In genomic region chr10:108162297-108163020, GRCm38 (mm10) we compare ENCODE assay signal across 8 mouse cellular contexts. TPM values are rescaled to one million over a fixed set of nuclear protein-coding genes. Genes with fewer than 3 reads are reported as not detected.
DNase-seq lines count a peak whose midpoint lies in the region; ATAC-seq lines count a peak whose summit lies in the region.

No protein-coding gene starts in this region.

- H3K36me3 ChIP-seq in neural tube, embryonic 11.5 days (ENCODE audit: control insufficient read depth, insufficient read depth, low read length) = no peaks in the 10 kb centered on the region
- H3K36me3 ChIP-seq in forebrain, embryonic 14.5 days (ENCODE audit: control insufficient read depth, insufficient read depth, low read length) = no peaks in the 10 kb centered on the region
- H3K36me3 ChIP-seq in liver, embryonic 15.5 days (replicated peaks) = 0 out of 2 replicates have a peak, but pooled peaks cover 5% of the 10 kb centered on the region
- no peaks in the 10 kb centered on the region for H3K36me3 ChIP-seq in neural tube, embryonic 15.5 days

- no peaks in the 10 kb centered on the region for H3K9me3 ChIP-seq in neural tube, embryonic 11.5 days (ENCODE audit: control insufficient read depth, low read length)
- no peaks in the 10 kb centered on the region for H3K9me3 ChIP-seq in forebrain, embryonic 14.5 days (replicated peaks; ENCODE audit: control insufficient read depth, low read length)
- no peaks in the 10 kb centered on the region for H3K9me3 ChIP-seq in liver, embryonic 15.5 days (replicated peaks)
- no peaks in the 10 kb centered on the region for H3K9me3 ChIP-seq in neural tube, embryonic 15.5 days (replicated peaks)

- WGBS in neural tube, embryonic 11.5 days = under 1% methylated on average over 64 of the region's 79 CpGs
- WGBS in forebrain, embryonic 14.5 days = under 1% methylated on average over 51 of the region's 79 CpGs
- WGBS in liver, embryonic 15.5 days (ENCODE audit: insufficient replicate concordance) = 1% methylated on average over 73 of the region's 79 CpGs
- WGBS in neural tube, embryonic 15.5 days = under 1% methylated on average over 77 of the region's 79 CpGs

- peak; percentile 58 for ATAC-seq in neural tube, embryonic 11.5 days (ENCODE audit: insufficient read depth, low FRiP score, low TSS enrichment)
- ATAC-seq in forebrain, embryonic 14.5 days = peak; percentile 54
- peak; percentile 36 for ATAC-seq in inflammation-experienced regulatory T-cells, adult 6 months
- peak; percentile 60 for ATAC-seq in liver, embryonic 15.5 days (ENCODE audit: insufficient read depth)
- peak; percentile 69 for ATAC-seq in neural tube, embryonic 15.5 days (ENCODE audit: low FRiP score)

- H3K27me3 ChIP-seq in neural tube, embryonic 11.5 days (ENCODE audit: control insufficient read depth, insufficient read depth, low read length) = no peaks in the 10 kb centered on the region
- H3K27me3 ChIP-seq in forebrain, embryonic 14.5 days (replicated peaks; ENCODE audit: control insufficient read depth, insufficient read depth, low read length) = no peaks in the 10 kb centered on the region
- no peaks in the 10 kb centered on the region for H3K27me3 ChIP-seq in liver, embryonic 15.5 days
- no peaks in the 10 kb centered on the region for H3K27me3 ChIP-seq in neural tube, embryonic 15.5 days (replicated peaks)

- H3K27ac ChIP-seq in neural tube, embryonic 11.5 days (ENCODE audit: low read depth, low read length) = peak overlapping the region; percentile 99
- H3K27ac ChIP-seq in forebrain, embryonic 14.5 days (ENCODE audit: low read depth, low read length) = peak overlapping the region; percentile 98
- peak overlapping the region; percentile 96 for H3K27ac ChIP-seq in liver, embryonic 15.5 days (replicated peaks)
- H3K27ac ChIP-seq in neural tube, embryonic 15.5 days (replicated peaks) = peak overlapping the region; percentile 97

- H3K4me1 ChIP-seq in neural tube, embryonic 11.5 days (ENCODE audit: control insufficient read depth, insufficient read depth, low read length) = peaks cover 9% of the 10 kb centered on the region; the same call in 1 of the 2 replicates
- H3K4me1 ChIP-seq in forebrain, embryonic 14.5 days (ENCODE audit: control insufficient read depth, insufficient read depth, low read length) = peaks cover 17% of the 10 kb centered on the region
- H3K4me1 ChIP-seq in liver, embryonic 15.5 days (replicated peaks) = peaks cover 42% of the 10 kb centered on the region
- H3K4me1 ChIP-seq in neural tube, embryonic 15.5 days = peaks cover 32% of the 10 kb centered on the region

- DNase-seq in neural tube, embryonic 11.5 days (ENCODE audit: low spot score) = peak; percentile 66
- no peak for DNase-seq in neural tube, embryonic 10.5 days (ENCODE audit: extremely low spot score, low spot score)
- peak; percentile 66 for DNase-seq in adrenal gland, postnatal 14 days
- DNase-seq in forebrain, embryonic 14.5 days (ENCODE audit: low spot score) = no peak
- DNase-seq in c-Kit-positive CD71-positive TER-119-positive erythroid progenitor cells, embryonic 14.5 days (ENCODE audit: low spot score) = no peak

- H3K9ac ChIP-seq in neural tube, embryonic 11.5 days (ENCODE audit: low read length) = peak overlapping the region; percentile 99
- peak overlapping the region; percentile 99 for H3K9ac ChIP-seq in forebrain, embryonic 14.5 days (ENCODE audit: low read length)
- peak overlapping the region; percentile 97 for H3K9ac ChIP-seq in liver, embryonic 15.5 days
- H3K9ac ChIP-seq in neural tube, embryonic 15.5 days (replicated peaks) = peak overlapping the region; percentile 100

- peak overlapping the region; percentile 72 for H3K4me2 ChIP-seq in neural tube, embryonic 11.5 days (ENCODE audit: low read depth)
- peak overlapping the region; percentile 63 for H3K4me2 ChIP-seq in forebrain, embryonic 14.5 days (ENCODE audit: low read length)
- H3K4me2 ChIP-seq in liver, embryonic 15.5 days = peak overlapping the region; percentile 87
- H3K4me2 ChIP-seq in neural tube, embryonic 15.5 days = peak overlapping the region; percentile 67

- H3K4me3 ChIP-seq in neural tube, embryonic 11.5 days (ENCODE audit: low read depth, low read length) = peak overlapping the region; percentile 99
- H3K4me3 ChIP-seq in forebrain, embryonic 14.5 days (ENCODE audit: low read depth, low read length) = peak overlapping the region; percentile 99
- peak overlapping the region; percentile 83 for H3K4me3 ChIP-seq in liver, embryonic 15.5 days (replicated peaks)
- H3K4me3 ChIP-seq in neural tube, embryonic 15.5 days (replicated peaks) = peak overlapping the region; percentile 99

RNA-seq across cellular contexts. Expression of gene Ppp1r12a, which starts 0.5 kb away (rescaled TPM):
- polyA plus RNA-seq in neural tube, embryonic 11.5 days (2014; fragmentation: Nextera tagmentation; extraction: Ambion mirVana) = 79.4 and 90.8 TPM in 2 replicates
- total RNA-seq in adrenal gland, postnatal 14 days (2021) = 99.2 and 105 TPM in 2 replicates
- 64.9 and 71.5 TPM in 2 replicates for polyA plus RNA-seq in forebrain, embryonic 14.5 days (2014; fragmentation: Nextera tagmentation; extraction: Ambion mirVana)
- 100 to 1,000 TPM; 251 to 307 (median 255) TPM for polyA plus RNA-seq in inflammation-experienced regulatory T-cells, adult 6 months (2017; shearing (Covaris generic))
- polyA plus RNA-seq in liver, embryonic 15.5 days (2015; fragmentation: Nextera tagmentation; extraction: Ambion mirVana) = 30.4 and 31.5 TPM in 2 replicates
- 63.4 and 73.3 TPM in 2 replicates for polyA plus RNA-seq in neural tube, embryonic 15.5 days (2015; fragmentation: Nextera tagmentation; extraction: Ambion mirVana)

Comparison
In these comparisons a context has a peak if more than half of its experiments do, and no peak if none do; other contexts are left out.
1. DNase-seq: peak in neural tube, embryonic 11.5 days (single experiment) and adrenal gland, postnatal 14 days (single experiment); none in neural tube, embryonic 10.5 days (single experiment), forebrain, embryonic 14.5 days (single experiment) and c-Kit-positive CD71-positive TER-119-positive erythroid progenitor cells, embryonic 14.5 days (single experiment).
2. Peak in every context shown above with its lines, with median percentiles within 50 percentile points of each other: ATAC-seq, H3K27ac ChIP-seq, H3K4me2 ChIP-seq, H3K4me3 ChIP-seq and H3K9ac ChIP-seq.